Mouse (Mus musculus) testis, adult 2 months (tissue): ENCODE results near the gene Slc36a3.

ENCODE experiments used
- CTCF ChIP-seq: fragments of 200-500 bp; IDR thresholded peaks from 2 replicates; pipeline ENCODE4 v1.5.1; 2012; ENCODE audit warnings: low read depth, mild to moderate bottlenecking, inconsistent platforms, low read length, moderate library complexity; ENCODE audit not compliant: control insufficient read depth, insufficient read depth, insufficient replicate concordance
- POLR2A ChIP-seq: fragments of 200-500 bp; IDR thresholded peaks from 2 replicates; pipeline ENCODE4 v1.6.1; 2012; ENCODE audit warnings: low read depth, mild to moderate bottlenecking, inconsistent platforms, low read length, moderate library complexity; ENCODE audit not compliant: control insufficient read depth

GRCm38 (mm10) chr11:55084629-55085028 is 66.9 kb downstream of the Slc36a3 start:
- TF ChIP-seq CTCF (no peak), POLR2A (no peak)
